Mouse (Mus musculus) urinary bladder, postnatal 25 days (tissue): ENCODE results near the gene Arl6ip6.

Source experiments
- DNase-seq: peaks from one replicate; pipeline ENCODE4 v3.0.0; 2022; ENCODE audit warnings: low spot score

Gene Arl6ip6

GRCm38 (mm10) chr2:53191523-53192220 is at the start of gene Arl6ip6:
TSS of gene Arl6ip6 (plus strand) at chr2:53191726.
- DNase-seq, result peak; percentile 97

- DNase-seq, result no peak
Measured at GRCm38 (mm10) chr2:53146852-53147251, 44.7 kb upstream of the Arl6ip6 start.

DNA sequence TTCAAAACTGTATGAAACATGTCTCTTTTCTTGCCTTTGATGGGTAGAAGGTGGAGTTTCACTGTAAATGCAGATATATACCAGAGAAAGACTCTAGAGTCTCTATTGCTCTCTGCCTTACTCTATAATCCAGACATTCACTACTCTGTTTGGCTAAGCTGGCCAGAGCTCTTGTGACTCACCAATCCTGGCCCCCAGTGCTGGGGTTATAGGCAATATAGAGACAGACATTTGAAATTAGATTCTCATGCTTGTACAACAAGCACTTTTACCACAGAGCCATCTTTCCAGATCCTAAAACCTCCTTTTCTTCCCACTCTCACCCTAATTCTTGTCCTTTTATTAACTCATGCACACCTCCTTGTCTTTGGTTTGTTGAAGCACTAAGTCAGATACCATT is 17.6 kb upstream of the Arl6ip6 start:
- DNase-seq, result no peak

DNA sequence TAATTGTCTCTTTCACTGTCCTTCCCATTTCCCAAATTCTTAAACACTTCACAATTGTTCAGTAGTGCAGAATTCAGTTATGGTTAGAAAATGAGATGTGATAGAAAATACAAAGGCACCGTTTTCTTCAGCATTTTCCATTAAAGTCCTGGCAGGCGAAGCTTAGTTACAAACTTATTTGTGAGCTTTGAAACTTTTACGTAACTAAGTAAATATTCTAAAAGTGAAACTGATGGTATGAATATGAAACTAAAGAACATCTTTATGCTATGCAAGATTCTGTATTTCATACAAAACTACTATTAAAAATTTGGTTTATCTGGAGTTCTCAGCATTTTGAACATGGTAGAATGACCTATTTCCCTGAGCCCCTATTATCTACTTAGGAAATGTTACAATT is 12.6 kb upstream of the Arl6ip6 start:
- DNase-seq, result no peak

DNA sequence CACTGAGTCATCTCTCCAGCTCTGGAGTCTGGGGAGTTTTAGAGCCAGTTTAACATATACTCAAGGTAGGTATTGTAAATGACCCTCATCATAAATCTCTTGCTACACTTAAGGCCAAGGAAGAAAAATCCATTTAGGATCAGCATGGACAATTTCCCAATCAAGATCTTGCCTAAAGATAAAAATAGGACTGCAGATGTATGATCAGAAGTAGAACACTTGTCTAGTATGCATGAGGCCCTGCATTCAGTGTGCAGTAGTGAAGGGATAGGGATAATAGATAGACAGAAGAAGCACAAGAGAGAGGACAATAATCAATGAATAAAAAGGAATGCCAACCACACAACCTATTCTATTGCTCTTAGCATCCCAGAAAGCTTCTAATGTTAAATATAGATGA is 11.7 kb upstream of the Arl6ip6 start:
- DNase-seq, result no peak

GRCm38 (mm10) chr2:53189811-53190210 is 1.7 kb upstream of the Arl6ip6 start:
- no peak for DNase-seq

GRCm38 (mm10) chr2:53190684-53191511 is 628 bp upstream of the Arl6ip6 start, which contains the start of gene Prpf40a:
TSS of gene Prpf40a (minus strand) at chr2:53191284.
- peak; percentile 100 for DNase-seq

DNA sequence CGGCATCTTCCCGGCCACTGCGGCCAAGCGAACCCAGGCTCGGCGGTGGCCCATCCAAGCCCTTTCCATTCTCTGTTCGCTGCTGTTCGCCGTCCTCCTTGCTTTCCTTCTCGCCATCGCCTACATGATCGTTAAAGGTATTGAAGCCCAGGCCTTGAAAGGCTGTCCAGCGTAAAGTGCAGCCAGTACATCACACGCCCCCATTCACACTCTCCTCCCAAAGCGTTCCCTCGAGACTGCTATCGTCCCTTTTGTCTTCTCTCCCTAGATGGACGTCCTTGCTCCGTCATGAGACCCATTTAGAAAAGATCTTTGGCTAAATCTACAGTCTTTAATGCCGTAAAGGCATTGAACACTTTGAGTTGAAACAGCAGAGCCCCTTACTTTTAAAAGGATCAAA is 860 bp downstream of the Arl6ip6 start:
- DNase-seq, result no peak

DNA sequence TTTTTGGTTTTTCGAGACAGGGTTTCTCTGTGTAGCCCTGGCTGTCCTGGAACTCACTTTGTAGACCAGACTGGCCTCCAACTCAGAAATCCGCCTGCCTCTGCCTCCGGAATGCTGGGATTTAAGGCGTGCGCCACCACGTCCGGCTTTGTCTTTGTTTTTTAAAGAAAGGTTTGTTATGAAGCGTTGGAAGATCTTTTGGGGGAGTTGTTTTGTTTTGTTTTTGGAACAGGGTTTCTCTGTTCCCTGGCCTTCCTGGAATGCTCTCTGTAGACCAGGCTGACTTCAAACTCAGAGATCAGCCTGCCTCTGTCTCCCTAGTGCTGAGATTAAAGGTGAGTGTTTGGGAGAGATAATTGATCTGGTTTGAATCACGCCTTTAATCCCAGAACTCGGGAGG is 4.9 kb downstream of the Arl6ip6 start:
- no peak for DNase-seq

DNA sequence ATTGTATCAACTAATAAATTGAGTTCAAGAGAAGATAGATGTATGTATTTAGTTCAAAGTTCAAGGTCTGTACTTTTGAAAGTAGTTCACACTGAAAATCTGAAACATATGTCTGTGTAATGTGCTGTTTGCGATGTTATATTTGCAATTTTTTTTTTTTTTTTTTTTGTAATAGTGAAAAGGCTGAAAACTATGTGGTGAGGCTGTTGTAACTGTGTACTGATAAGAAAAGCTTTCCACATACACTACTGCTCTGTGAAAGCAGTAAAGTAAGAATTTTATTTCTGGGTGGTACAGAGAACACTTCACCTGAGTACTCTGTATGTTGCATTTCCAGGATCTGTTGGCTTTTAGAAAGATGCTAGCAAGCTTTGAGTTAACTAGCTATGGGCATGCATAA is 7.7 kb downstream of the Arl6ip6 start:
- no peak for DNase-seq

DNA sequence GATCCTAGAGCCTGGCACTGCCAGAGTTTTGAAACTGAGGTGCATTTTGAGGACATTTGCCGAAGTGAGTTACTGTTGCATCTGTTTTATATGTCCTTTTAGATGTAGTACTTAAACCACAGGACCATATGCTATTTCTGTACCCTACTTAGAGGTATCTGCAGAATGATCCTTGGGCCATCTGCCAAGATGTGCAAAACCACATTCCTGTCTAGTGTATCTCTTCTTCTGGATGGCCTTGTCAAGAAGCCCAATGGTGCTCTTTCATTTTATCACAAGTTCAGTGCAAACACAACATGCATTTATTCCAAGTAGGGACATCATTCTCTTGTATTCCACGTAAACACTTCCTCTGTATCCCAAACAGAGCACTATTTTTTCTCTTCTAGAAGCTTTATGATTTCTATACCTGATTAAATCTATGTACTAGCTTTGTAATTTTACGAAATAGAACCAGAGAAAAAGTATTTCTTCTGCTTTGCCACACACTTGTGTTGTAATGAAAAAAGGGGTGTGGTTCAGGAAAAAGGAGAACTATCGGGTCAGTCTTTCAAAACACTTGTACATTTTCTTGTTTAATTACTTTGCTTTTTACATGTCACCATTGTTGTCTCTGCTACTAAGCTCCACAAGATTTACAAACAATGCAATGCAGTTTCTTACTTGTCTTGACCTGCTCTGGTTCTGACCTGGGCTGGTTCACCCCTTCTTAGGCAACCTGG is 8.8 kb downstream of the Arl6ip6 start:
- DNase-seq, result no peak

- no peak for DNase-seq
Measured at GRCm38 (mm10) chr2:53204373-53205274, 13.1 kb downstream of the Arl6ip6 start.

DNA sequence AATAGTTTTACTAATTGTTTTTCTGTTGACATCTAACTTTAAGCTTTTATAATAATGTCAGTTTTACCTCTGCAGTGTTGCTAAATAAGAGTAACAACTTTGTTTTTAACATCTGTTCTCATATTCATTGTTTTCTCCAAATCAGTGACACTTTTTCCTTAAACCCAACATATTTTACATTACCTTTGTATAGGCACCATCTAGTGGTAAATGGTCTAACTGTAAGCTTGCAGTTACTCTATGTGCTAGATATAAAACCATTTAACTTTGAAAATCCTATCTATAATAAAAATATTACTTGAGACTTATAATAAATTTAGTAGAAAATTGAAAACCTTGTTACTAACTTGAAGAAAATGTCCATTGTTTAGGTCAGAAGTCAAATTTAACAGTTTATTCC is 15.2 kb downstream of the Arl6ip6 start:
- DNase-seq, result no peak

GRCm38 (mm10) chr2:53213493-53213892 is 22.0 kb downstream of the Arl6ip6 start:
- DNase-seq, result no peak

DNA sequence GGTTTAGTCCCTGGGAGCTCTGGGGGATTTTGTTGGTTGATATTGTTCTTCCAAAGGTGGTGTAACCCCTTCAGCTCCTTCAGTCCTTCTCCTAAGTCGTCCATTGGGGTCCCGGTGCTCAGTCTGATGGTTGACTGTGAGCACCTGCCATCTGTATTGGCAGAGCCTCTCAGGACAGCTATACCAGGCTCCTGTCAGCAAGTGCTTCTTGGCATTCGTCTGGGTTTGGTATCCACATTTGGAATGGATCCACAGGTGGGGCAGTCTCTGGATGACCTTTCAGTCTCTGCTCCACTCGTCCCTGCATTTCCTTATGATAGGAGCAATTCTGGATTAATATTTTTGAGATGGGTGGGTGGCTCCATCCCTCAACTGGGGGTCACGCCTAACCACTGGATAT is 30.7 kb downstream of the Arl6ip6 start:
- DNase-seq, result no peak

DNA sequence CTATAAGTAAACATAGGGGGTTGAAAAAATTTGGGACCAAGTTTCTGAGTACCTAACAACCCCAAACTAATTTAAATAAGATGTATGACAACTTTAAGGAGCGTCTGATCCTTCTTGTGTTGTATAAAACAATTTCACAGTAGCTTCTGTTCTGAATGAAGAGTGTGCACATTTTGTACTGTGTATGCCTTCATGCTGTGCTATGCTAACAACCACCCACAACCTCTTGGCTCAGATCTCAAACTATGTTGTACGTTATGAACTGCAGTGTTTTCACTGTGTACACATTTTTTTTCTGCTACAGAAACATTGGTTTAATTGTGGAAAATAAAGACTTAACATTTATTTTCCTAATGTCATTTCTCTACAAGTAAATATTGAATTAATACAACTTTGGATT is 65.5 kb downstream of the Arl6ip6 start:
- no peak for DNase-seq
